In the genomic region with DNA sequence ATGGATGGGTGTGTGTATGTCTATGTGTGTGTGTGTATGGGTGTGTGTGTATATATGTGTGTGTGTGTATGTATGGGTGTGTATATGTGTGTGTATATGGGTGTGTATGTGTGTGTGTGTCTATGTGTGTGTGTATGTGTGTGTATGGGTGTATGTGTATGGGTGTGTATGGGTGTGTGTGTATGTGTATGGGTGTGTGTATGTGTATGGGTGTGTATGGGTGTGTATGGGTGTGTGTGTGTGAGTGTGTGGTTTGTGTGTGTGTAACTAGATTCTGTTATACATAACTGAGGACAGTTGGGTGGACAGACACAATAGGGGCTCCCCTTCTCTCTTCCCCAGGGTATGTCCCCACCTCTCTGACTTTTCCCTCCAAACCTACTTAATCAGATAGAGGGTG, we compare ENCODE assay signal across 15 mouse cellular contexts. TPM values are rescaled to one million over a fixed set of nuclear protein-coding genes. Genes with fewer than 3 reads are reported as not detected.
"Had no signal": no experiment of that assay in that cellular context is flagged by ENCODE, and none has a peak within 500 bp of the region (broad histone marks: within the 10 kb centered on the region; RNA-seq: fewer than 3 reads in every experiment).

No protein-coding gene starts in this region.

- H3K4me2 ChIP-seq: intestine, embryonic 15.5 days; lung, embryonic 14.5 days; neural tube, embryonic 15.5 days had no signal

- H3K4me3 ChIP-seq: intestine, embryonic 15.5 days; midbrain, embryonic 10.5 days; myocyte; neural tube, embryonic 15.5 days had no signal

- H3K27ac ChIP-seq: intestine, embryonic 15.5 days; neural tube, embryonic 15.5 days had no signal

- H3K9me3 ChIP-seq: intestine, embryonic 15.5 days; midbrain, embryonic 10.5 days; neural tube, embryonic 15.5 days had no signal

- ATAC-seq: intestine, embryonic 15.5 days had no signal

- H3K9ac ChIP-seq: intestine, embryonic 15.5 days; lung, embryonic 14.5 days; neural tube, embryonic 15.5 days had no signal

- H3K4me1 ChIP-seq: intestine, embryonic 15.5 days had no signal

- DNase-seq: kidney, adult 18-20 months; kidney, postnatal 25 days; lung, embryonic 14.5 days; lung, postnatal 10 days; lung, postnatal 4 days; midbrain, embryonic 14.5 days; right cerebral cortex, adult 18-20 months; right cerebral cortex, postnatal 25 days; thymus, adult 2 months; thymus, postnatal 25 days had no signal

- H3K36me3 ChIP-seq: intestine, embryonic 15.5 days; midbrain, embryonic 10.5 days; neural tube, embryonic 15.5 days had no signal

RNA-seq across cellular contexts. Expression of gene Fbxo2, which starts 34.0 kb away (rescaled TPM):
- total RNA-seq: megakaryocyte, adult 5-6 weeks had no signal
